ENCODE assay signal across 18 mouse cellular contexts in the genomic region with DNA sequence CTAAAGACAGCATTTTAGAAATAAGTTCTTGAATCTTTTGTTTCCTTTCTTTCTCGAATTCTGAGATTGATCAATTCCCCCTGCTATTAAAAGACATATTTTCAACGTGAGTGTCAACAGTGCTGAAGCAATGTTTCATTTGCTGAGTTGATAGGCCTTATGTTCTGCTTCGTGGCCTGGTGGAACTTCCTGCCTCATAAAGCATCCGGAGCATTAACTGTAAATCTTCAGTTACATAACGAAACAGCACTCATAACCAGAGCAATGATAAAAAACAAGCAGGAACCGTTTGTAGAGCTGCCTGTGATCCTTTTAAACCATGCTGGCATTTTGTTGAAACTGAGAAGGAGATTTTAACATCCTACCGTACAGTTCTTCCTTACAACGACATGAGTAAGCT.
"Had no signal": no experiment of that assay in that cellular context is flagged by ENCODE, and none has a peak within 500 bp of the region (broad histone marks: within the 10 kb centered on the region; RNA-seq: fewer than 3 reads in every experiment).

No protein-coding gene starts in this region.

- H3K4me2 ChIP-seq: intestine, embryonic 15.5 days; liver, embryonic 11.5 days; liver, embryonic 15.5 days; midbrain, embryonic 12.5 days; neural tube, embryonic 13.5 days; stomach, embryonic 15.5 days had no signal

- ATAC-seq: intestine, embryonic 15.5 days; midbrain, embryonic 16.5 days had no signal

- H3K9me3 ChIP-seq: intestine, embryonic 15.5 days; limb, embryonic 10.5 days; liver, embryonic 15.5 days; megakaryocyte, embryonic 14.5 days; midbrain, embryonic 12.5 days; neural tube, embryonic 13.5 days; stomach, embryonic 15.5 days had no signal

- H3K27me3 ChIP-seq: intestine, embryonic 15.5 days; liver, embryonic 15.5 days; megakaryocyte, embryonic 14.5 days; midbrain, embryonic 12.5 days; neural tube, embryonic 13.5 days; stomach, embryonic 15.5 days had no signal

- H3K9ac ChIP-seq: intestine, embryonic 15.5 days; liver, embryonic 15.5 days; midbrain, embryonic 12.5 days; neural tube, embryonic 13.5 days; stomach, embryonic 15.5 days had no signal

- H3K4me1 ChIP-seq: intestine, embryonic 15.5 days; limb, embryonic 10.5 days; liver, embryonic 15.5 days; megakaryocyte, embryonic 14.5 days; midbrain, embryonic 12.5 days; neural tube, embryonic 13.5 days; stomach, embryonic 15.5 days had no signal

- H3K36me3 ChIP-seq: intestine, embryonic 15.5 days; limb, embryonic 10.5 days; liver, embryonic 15.5 days; midbrain, embryonic 12.5 days; neural tube, embryonic 13.5 days; stomach, embryonic 15.5 days had no signal

- H3K4me3 ChIP-seq: intestine, embryonic 15.5 days; limb, embryonic 10.5 days; liver, embryonic 15.5 days; megakaryocyte, embryonic 14.5 days; midbrain, embryonic 12.5 days; neural tube, embryonic 13.5 days; stomach, embryonic 15.5 days had no signal

- DNase-seq: kidney, adult 18-20 months; kidney, postnatal 25 days; lung, adult 2 months; lung, postnatal 36 days; retina, postnatal 1 day; right cerebral cortex, postnatal 4 days; spleen, adult 18-20 months; thymus, adult 2 months; thymus, postnatal 25 days had no signal

- H3K27ac ChIP-seq: intestine, embryonic 15.5 days; limb, embryonic 10.5 days; liver, embryonic 15.5 days; midbrain, embryonic 12.5 days; neural tube, embryonic 13.5 days; stomach, embryonic 15.5 days had no signal
